Mouse (Mus musculus) hindlimb bud, embryonic 11.5 days (tissue): ENCODE measurements at regions not wholly inside any gene's neighbourhood (a gene's known extent, or its start where the extent isn't known, plus 50 kb on each side); places are given as distances from the start of the nearest gene placed in this dataset.

Source experiments
- DNase-seq: peaks from one replicate; pipeline ENCODE4 v3.0.0-alpha.2; 2012; ENCODE audit warnings: low read depth, low spot score; ENCODE audit errors: extremely low spot score

DNA sequence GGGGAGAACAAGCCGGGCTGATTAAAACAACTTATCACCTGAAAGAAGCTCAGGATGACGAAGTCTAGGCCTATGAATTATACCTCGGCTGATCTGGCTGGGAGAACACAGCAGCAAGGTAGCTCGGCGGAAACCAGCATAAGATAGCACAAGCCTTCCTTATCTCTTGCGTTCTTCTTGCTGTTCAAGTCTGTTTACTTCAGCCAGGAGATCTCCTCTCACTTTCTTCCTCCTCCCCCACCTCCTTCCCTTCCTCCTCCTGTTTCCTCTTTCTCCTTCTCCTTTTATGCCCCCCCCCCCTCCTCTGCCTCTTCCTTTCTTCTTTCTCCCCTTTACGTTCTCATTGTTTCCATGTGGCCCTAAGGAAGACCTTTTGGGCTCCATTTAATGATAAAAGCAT is 168.2 kb downstream of the Adra2a start:
- no peak for DNase-seq

DNA sequence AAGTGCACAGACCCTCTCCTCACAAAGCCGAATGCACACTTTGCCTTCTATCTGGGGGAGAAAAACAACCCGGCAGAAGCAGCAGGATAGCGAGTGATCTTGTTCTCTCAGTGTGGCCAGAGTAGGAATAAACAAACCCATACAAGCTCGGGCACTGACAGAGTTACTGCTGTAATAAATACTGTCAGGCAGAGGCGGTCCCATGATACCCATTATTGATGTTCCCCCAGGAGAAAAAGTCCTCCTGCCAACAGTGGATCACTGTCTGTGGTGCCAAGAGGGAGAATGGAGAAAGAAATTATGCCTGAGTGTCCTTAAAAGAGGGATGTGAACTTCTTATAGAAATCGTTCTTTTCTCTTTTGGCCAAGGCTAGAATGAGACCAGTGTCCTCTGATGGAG is 200.2 kb downstream of the Adra2a start:
- DNase-seq = no peak

DNA sequence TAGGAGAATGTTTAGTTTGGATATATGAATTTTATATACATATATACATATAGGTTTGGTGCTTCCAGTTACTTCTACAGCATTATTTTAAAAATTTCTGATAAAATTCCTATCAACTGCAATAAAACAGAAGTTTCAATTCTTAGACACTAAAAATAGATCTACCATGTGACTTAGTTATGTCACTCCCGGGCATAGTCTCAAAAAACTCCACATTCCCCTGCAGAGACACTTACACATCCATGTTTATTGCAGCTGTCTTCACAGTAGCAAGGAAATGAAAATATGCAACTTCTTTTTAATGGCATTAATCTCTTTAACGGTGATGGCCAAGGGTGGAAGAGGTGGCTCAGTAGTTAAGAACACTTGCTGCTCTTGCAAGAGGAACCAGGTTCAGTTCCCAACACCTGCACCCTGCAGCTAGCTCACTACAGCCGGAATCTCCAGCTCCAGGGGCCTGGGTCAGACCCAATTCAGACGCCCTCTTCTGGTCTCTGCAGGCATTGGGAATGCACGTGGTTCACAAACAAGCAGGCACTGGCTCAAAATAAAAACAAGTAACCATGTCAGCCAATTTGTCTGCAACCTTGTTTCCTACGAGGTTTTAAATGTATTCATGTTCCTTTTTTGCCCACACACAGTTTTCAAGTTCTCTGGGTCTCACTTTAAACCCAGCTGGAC is 204.4 kb downstream of the Adra2a start:
- DNase-seq = no peak

DNA sequence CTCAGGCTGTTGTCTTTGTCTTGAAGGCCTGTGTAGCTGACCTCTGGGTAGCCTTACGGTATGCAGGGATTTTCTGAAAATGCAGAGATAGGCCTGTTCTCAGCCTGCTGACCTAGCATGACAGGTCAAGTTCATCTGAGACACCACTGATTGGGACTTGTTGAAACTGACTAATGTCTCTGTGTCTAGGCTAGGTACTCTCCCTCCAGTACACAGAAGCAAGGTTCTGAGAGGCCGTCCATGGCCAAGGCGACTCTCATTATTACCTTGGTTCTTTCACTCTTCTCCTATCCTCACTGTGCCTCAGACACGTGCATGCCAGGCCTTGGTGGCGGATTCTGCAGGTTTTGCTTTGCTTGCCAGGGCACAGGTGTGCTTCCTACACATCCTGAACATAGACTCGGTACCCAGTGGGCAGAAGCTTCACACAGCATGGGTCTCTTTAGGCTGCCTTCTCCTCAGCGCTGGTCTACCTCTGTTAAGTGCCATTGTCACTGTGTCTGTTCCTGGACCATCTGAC is 208.3 kb downstream of the Adra2a start:
- no peak for DNase-seq

DNA sequence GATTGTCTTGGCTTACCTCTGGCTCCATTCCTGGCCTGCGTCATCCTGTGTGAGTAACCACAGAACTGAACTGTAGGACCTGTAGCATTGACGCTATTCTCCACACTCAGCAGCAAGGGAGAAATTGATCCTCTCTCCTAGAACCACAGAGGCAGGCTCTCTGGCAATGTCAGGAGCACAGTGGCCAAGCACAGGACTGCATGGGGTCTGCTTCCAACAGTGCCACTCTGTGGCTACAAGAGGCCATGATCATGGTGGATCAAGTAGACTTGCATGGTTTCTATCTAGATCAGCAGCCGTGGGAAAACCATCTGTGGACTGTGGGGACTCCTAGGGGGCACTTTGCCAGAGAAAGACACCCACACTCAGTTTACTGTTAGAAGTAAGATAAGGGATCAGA is 213.9 kb downstream of the Adra2a start:
- no peak for DNase-seq

DNA sequence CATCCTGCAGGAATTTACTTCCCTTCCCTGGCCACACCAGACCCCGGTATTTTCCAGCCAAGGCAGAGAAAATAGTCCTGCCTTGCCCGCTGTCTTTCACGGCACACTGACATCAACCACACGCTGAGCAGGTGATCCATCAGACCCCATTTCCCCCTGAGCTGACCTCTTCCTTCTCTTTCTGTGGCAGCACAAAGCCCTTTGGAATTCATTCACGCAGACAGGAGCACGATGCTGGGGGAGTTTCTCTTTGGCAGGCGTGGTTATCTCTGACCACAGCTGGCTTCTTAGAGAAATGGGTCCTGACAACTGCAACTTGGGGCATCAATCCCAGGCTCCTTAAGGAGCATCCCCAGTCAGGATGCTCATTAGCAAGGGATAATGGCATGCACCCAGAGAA is 215.2 kb downstream of the Adra2a start:
- no peak for DNase-seq

DNA sequence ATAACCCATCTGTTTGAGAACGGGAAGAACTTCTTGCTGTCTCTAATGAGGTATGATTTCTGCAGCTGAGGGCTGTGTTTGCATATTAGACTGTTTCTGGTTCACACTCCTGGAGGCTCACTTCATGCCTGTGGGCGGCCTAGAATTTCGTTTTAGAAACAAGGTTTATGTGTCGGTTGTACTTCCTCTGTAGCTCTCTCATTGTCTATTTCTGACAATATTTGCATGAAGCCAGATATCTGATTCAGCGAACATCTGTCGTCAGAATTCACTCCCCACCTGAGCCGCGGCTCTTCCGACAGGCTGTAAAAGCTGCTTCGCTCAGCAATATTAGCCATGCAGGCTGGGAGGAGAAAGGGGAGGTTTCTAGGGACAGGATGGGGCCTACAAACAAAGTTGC is 233.4 kb downstream of the Adra2a start:
- no peak for DNase-seq

DNA sequence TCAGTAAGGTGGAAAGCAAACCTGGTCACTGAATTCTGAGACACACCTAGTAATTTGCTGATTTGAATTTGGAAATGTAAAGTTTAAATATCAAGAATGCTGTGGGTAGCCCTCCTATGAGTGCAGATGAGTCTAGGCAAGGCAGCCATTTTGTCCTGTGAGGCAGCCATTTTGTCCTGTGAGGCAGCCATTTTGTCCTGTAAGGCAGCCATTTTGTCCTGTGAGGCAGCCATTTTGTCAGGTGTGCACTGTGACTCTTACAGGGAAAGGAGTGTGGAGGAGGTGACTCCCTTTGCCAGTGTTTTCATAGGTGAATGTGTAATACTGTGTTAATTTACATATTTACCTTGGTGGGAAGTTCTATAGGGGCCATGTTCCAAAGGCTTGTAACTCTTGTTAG is 241.5 kb downstream of the Adra2a start:
- no peak for DNase-seq

DNA sequence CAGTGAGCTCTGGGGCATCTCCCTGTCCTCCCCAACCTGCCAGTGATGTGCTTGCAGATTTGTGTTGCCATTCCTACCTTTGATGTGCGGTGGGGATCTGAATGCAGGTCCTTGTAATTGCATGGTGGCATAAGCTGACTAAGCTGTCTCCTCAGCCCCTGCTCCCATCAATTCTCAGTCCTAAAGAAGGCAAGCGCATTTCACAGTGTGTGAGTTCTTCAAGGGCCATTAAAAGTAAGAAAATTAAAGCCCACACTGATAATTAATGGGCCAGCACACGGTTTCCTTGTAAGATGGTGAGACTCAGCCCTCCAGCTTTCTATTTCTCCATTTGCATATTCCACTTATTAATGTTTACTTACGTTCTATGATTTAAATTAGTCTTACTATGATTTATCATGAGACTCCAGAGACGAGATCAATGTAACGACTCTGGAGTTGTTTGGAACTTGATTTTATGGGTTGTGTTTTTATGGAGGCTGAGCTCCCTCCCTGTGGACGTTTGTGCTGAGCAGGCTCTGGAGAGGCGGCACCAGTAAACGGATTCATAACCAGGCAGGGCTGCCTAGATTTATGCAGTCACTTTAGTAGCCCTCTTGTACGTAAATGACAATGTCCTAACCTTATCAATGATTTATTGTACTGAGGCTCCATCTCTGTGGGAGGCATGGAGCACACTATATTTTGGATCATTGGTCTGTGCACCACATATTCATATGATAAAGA is 253.9 kb downstream of the Adra2a start:
- no peak for DNase-seq

DNA sequence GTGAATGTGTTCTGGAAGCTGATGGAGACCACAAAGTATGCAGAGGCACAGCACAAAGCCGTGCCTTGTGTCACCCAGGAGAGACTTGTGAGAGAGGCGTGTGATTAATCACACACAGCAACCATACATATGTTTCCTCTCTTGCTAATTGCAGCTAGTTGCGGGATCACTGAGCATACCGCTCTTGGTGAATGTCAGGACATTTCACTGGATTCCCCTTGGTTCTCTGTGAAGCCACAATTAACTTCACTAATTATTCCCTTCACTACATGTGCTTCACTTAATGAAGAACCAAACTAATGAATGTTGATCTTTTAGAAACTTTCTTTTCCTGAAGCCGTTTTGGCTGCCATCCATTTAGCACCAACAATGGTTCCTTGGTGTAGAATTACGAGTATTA is 267.3 kb downstream of the Adra2a start:
- DNase-seq = peak; percentile 24

DNA sequence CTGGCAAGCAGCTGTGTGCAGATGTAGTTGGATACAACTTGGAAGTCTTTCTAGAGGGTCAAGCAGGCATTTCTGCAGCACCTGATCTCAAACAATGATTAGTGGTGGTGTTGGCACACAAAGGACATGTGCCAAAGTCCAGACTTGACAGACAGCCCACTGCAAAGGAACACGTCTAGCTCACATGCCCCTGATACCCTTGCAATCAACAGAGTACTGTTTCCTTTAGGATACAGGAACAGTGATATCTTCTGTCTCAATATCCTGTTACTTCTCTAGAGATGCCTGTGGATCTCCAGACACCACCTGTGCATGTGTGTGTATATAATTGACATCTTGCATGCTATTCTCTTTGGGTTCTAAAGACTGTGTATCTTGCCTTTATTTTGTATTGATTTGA is 267.8 kb downstream of the Adra2a start:
- DNase-seq = peak; percentile 5

DNA sequence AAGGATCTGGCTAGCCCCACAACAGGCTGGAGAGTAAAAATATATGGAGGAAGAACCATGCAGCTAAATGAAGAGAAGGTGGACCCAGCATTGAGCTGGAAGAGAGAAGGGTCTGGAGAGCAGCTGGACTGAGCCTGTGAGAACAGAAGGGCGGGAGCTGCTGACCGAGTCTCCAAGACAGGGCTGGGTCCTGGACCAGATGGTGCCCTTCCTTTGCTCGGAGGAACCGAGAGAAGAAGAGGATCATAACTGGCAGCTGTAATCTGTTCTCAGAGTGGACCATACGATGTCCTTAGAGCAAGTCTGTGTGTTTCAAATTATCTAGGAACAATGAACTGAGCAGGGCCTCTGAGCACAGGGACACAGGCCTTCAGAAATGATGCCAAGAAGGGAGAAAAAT is 279.3 kb downstream of the Adra2a start:
- no peak for DNase-seq

DNA sequence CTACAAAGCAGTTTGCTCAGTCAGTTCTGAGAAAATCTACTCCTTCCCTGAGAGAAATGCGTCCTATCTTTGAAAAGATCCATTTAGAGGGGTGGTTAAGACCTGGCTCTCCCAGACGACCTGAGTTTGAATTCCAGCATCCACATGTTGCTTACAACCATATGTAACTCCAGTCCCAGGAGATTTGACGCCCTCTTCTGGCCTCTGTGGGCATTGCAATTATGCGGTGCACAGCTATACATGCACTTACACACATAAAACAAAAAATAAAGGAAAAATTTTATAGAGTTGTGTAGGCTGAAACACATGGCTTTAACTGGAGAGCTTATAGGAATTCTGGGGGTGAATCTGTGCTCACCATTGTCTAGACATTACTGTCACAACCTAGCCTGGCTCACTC is 281.0 kb downstream of the Adra2a start:
- no peak for DNase-seq

DNA sequence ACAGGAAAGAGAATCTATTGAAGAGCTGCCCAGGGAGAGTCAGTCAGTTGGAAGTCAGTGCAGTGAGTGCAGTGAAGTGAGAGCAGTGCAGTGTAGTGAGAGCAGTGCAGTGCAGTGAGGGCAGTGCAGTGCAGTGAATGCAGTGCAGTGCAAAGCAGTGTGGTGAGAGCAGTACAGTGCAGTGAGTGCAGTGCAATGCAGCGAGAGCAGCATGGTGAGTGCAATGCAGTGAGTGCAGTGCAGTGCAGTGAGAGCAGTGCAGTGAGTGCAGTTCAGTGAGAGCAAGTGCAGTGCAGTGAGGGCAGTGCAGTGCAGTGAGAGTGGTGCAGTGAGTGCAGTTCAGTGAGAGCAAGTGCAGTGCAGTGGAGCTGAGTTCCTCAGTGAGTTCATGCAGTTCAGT is 288.2 kb downstream of the Adra2a start:
- no peak for DNase-seq

DNA sequence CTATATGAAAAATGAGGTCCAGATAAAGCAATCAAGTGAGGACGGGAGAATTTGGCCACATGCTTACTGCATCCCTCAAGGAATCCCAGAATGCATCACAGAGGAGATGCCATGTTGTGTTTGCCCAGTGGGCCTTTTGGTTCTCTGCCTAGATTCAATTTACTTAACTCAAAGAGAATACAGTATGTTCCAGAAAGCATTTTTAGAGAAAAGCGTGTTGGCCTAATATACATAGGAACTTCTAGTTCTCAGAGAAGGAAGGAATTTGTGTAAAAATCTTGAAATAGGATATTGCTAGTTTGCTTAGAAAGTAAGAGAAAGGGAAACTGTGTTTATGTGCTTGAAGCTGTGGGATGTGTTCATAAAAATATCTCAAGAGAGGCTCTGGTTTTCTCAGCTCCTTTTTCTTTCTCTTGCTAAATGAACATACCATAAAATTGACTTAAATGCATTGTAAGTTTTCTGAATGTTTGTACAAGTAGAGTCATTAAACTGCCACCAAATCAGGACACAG is 296.9 kb downstream of the Adra2a start:
- no peak for DNase-seq

DNA sequence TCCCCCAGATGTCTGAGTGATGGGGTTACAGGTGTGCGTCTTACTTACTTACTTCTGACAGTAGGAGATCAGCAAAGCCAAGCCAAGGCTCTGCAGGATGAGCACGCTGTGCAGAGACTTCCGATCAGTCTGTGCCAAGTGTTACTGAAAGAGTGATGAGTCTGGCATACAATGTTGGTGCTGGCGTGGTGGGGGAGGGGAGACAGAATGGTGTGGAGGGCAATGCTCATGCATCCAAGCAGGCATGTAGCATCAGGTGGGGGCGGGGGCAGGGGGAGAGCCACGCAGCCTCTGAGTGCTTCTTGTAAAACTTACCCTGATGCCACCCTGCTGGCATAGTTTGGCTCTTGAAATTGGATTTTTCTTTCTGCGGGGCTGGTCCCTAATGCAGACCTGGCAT is 315.8 kb downstream of the Adra2a start:
- no peak for DNase-seq

DNA sequence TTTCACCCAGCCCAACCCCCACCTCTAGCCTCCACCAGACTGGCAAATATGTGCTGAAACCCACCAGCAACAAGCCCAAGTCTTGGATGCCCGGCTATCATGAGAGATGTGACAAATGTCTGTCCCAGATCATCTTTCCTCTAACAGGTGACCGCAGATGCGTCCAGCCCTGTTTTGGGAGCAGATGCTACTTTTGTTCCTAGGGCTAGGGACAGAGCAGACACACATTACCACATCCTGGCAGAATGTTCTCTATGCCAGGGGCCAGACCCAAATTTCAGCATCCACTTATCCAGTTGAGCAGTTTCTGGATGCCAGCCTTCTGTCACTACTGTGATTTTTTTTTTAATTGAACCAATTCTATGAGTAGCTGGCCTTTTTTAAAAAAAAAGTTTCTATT is 316.7 kb downstream of the Adra2a start:
- DNase-seq = no peak

DNA sequence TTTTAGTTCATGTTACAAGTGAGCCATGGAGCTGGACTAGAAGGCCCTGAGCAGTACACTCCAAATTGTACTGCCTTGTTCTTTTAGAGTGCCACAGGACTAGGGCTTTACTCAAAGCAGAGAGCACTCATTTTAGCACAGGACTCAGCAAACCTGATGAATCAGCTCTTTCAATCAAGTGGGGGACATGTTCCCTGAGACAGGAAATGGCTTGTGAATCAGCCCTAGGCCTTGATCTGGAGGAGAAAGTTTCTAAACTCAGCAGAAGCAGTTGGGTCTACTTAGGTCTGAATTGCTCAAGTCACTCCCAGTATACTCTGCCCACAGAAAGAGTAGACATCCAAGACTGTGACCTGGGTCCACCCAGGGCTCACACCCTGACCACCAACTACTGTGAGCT is 341.1 kb downstream of the Adra2a start:
- no peak for DNase-seq

DNA sequence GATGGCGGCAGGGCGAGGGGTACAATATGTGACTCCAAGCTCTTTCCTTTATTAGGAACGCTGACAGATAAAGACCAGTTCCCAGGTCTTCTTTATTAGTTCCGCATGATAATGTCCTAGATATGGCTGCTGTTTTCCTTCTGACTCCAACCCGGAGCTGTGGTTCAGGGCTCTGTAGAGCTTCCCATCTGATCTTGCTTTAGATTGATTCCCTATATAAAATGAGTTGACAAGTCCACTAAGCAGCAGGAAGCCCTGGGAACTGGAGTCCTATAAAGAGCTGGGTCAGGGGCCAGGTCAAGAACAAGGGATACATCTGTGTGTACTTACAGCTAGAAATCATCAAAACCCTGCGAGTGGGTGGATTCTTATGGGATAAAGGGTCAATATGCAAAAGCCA is 347.5 kb downstream of the Adra2a start:
- DNase-seq = no peak

DNA sequence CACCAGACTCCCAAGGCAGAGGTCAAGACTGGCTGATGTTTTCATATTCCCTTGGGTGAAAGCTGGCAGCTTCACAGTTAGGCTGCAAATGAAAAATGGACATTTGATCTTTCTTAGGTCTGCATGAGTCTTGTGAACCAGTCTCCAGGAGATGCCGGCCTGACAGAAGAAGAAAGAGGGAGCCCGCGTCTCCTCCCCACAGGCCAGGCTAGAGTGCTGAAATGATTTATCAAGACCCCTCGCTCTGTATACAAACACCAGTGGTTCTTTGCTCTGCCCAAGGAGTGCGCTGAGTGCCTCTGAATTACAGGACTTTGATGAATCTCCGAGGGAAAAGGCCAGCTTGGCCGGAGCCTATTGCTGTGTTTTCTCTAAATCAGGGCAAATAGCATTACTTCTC is 355.7 kb downstream of the Adra2a start:
- no peak for DNase-seq

DNA sequence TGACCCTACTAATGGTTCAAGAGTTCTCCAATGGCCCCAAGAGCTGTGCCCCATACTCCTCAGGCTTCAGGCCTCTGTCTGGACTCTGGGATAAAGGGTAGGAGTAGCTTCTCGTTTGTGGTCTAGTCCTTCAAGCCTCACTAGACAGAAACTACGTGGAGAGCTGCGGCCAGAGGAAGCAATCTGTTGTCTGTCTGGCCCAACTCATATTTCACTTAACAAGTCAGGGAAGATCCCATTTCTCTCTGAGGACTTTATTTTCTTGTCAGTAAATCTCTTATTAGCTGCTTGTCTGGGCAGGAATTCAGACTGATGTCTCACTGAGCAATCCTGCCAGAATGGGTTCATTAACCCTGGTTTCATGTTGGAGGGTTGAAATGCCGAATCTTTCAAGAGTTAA is 364.0 kb downstream of the Adra2a start:
- DNase-seq = no peak

DNA sequence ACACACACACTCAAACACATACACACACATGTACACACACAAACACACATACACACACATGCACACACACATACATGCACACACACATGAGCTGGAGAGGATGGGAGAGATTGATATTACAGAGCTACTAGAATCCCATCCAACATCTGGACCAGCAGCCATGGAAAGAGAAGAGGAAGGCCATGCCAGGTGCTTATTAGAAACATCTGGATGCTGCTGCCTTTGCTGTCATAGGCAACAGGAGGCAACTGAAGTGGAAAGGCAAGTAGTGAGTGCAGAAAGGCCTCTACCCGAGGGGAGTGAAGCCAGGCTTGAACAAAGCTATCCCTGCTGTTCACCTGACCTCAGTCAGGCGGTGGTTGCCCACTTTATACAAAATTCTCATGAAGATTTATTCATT is 385.1 kb downstream of the Adra2a start:
- no peak for DNase-seq

DNA sequence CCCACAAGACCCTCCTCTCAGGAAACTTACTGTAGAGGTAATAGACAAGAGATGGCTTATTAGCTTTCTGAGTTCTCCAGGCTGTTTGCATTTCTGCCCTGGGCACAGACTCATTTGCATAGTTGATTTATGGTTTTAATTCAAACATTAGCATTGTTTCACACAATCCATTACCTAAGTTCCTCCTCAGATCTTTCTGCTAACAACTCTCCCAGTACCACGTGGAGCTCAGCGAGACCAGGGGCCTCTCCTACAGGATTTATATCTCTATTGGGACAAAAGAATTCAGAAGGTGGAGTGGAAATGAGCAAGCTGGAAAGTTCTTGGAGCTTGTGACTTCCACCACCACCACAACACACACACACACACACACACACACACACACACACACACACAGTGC is 396.8 kb downstream of the Adra2a start:
- no peak for DNase-seq
